Mouse (Mus musculus) midbrain, embryonic 14.5 days (tissue): ENCODE measurements around the gene Eif6. TPM values are rescaled to one million over a fixed set of nuclear protein-coding genes. Genes with fewer than 3 reads are reported as not detected.
A peak's percentile ranks its signal among the peaks of the same experiment; 100 is the strongest.

ENCODE experiments used
- ATAC-seq: fragments of 200-750 bp; cut with Nextera tagmentation; 2 replicates; pipeline ENCODE4 v1.8.0; 2017; ENCODE audit warnings: moderate number of reproducible peaks, moderate library complexity; ENCODE audit not compliant: low FRiP score, low TSS enrichment
- DNase-seq: peaks from one replicate; pipeline ENCODE4 v3.0.0-alpha.2; 2015
- H3K27ac ChIP-seq: fragments of 300-500 bp; sonication (generic); replicated peaks from 2 replicates; pipeline ENCODE4 v1.5.1; 2014; ENCODE audit warnings: mild to moderate bottlenecking, low read depth, low read length, moderate library complexity
- H3K27me3 ChIP-seq: fragments of 300-500 bp; sonication (generic); 2 replicates; pipeline ENCODE4 v1.6.1; 2014; ENCODE audit warnings: low read length, control low read depth, mixed read lengths; ENCODE audit not compliant: control insufficient read depth, insufficient read depth
- H3K36me3 ChIP-seq: fragments of 300-500 bp; sonication (generic); 2 replicates; pipeline ENCODE4 v1.6.1; 2014; ENCODE audit warnings: low read length, control low read depth; ENCODE audit not compliant: control insufficient read depth, insufficient read depth
- H3K4me1 ChIP-seq: fragments of 300-500 bp; sonication (generic); 2 replicates; pipeline ENCODE4 v1.6.1; 2014; ENCODE audit warnings: mild to moderate bottlenecking, antibody characterized with exemption, low read length, control low read depth; ENCODE audit not compliant: control insufficient read depth, insufficient read depth
- H3K4me2 ChIP-seq: fragments of 300-500 bp; sonication (generic); 2 replicates; pipeline ENCODE4 v1.6.1; 2014; ENCODE audit warnings: mild to moderate bottlenecking, low read length, moderate library complexity
- H3K4me3 ChIP-seq: fragments of 300-500 bp; sonication (generic); replicated peaks from 2 replicates; pipeline ENCODE4 v1.5.1; 2014; ENCODE audit warnings: low read depth, low read length
- H3K9ac ChIP-seq: fragments of 300-500 bp; sonication (generic); replicated peaks from 2 replicates; pipeline ENCODE4 v1.6.1; 2014; ENCODE audit warnings: mild to moderate bottlenecking, low read length, moderate library complexity
- H3K9me3 ChIP-seq: fragments of 300-500 bp; sonication (generic); 2 replicates; pipeline ENCODE4 v1.6.1; 2016; ENCODE audit warnings: low read length, control low read depth, mixed read lengths; ENCODE audit not compliant: control insufficient read depth
- WGBS: fragments of 180-500 bp; shearing (Covaris S2); extraction: QIAGEN DNeasy Blood & Tissue Kit; methylation state at CpG from one replicate; pipeline ENCODE4 v1.1.7; 2014; 5-methylcytosine and 5-hydroxymethylcytosine counted together
- polyA plus RNA-seq: library from polyadenylated mRNA; unstranded; fragments of >200 nt; fragmentation: Nextera tagmentation; extraction: Ambion mirVana; gene quantifications from 2 replicates; pipeline ENCODE4 v1.2.1, GENCODE M21; 2014

The Eif6 gene
- polyA plus RNA-seq, 1 experiment from 2014 or later, result 134 TPM

DNA sequence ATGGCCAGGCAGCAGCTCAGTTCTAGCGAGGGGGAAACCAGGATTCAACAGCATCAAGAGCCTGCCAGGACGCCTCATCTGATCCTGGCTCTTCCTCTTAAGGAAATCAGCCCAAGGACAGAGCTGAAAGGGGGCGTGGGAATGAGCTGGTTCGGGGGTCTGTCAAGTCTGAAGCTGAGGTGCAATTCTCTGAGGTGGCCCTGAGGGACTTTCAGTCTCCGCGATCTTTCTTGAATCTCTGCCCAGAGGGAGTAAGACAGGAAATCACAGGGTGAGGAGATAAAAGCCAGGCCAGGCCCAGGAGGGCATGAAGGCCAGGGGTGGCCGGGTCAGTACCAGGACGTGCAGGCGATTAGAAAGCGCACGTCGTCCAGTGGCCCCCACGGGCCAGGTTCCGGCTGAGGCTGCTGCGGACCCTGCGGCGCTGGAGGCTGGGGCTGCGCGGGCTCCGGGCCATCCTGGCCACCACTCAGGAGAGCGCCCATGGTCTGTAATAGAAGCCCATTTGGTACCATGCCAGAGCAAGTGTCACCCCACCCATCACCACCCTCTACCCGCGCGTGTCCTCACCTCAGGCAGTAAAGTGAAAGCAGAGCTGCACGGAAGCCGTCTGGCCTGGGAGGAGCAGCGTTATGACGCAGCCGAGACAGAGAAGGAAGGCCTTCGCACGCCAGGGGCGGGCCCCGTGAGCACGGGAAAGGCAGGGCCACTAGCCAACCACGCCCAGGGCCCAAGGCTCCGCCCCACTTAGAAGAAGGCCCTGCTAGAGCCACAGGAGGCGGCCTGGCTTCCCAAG, 7.9 kb downstream of the Eif6 start:
- peak overlapping the region; percentile 78 for H3K9ac ChIP-seq
- no peaks in the 10 kb centered on the region for H3K9me3 ChIP-seq
- H3K27ac ChIP-seq, result peak overlapping the region; percentile 83
- peaks cover 59% of the 10 kb centered on the region for H3K36me3 ChIP-seq
- 3% methylated on average over 36 of the region's 37 CpGs for WGBS
- ATAC-seq (peak; percentile 90), DNase-seq (peak; percentile 91)
- H3K4me1 ChIP-seq, result peaks cover 17% of the 10 kb centered on the region
- H3K27me3 ChIP-seq, result no peaks in the 10 kb centered on the region
- H3K4me2 ChIP-seq, result peak overlapping the region; percentile 84
- H3K4me3 ChIP-seq, result peak overlapping the region; percentile 48

DNA sequence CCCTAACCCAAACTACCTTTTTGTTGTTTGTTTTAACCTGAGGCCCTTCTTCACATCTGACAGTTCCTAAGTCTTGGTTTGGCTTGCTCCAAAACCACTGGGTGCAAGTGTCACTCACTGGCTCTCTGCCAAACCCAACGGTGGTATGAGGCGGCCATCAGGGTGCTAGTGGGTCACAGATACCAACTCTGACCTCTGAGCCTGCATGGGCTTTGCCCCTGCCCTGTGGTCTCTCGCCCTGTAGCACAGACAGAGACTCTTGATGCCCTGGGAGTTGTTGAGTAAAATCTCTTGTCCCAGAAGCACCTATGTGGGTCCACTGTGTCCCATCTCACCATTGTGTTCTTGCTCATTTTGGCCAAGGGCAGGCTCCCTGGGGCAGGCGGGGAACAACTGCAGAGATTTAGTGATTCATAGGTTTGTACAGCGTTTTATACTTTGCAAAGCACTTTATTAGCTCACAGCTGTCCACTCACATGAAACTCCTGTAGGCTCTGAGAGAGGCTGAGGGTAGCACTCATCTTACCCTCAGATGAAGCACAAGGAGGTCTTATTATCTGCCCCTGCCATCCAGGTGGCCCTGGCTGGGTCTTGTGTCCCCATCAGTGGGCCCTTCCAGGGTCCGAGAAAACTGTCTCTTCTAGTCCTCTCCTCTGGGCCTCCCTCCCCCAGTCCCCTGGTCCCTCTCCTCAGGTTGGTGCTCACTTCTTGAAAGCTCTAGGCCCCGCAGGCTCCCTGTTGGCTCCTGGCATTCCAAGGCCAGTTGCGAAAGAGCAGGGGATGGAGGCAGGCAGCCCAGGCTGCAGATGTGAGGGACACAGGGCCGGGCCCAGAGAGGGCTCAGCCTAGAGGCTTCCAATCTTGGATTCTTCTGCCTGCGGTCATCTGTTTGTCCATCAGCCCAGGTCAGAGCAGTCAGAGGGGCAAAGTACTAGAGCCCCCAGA, 9.2 kb downstream of the Eif6 start:
- Histone ChIP-seq H3K4me2 (peak overlapping the region; percentile 84), H3K27ac (no peak overlapping the region), H3K4me3 (no peak overlapping the region), H3K4me1 (peaks cover 17% of the 10 kb centered on the region), H3K9me3 (no peaks in the 10 kb centered on the region), H3K9ac (peak overlapping the region; percentile 78; the same call in 1 of the 2 replicates), H3K27me3 (no peaks in the 10 kb centered on the region), H3K36me3 (peaks cover 49% of the 10 kb centered on the region)
- ATAC-seq, result no peak
- WGBS, result 86% methylated on average over 10 of the region's 10 CpGs
- DNase-seq, result no peak

DNA sequence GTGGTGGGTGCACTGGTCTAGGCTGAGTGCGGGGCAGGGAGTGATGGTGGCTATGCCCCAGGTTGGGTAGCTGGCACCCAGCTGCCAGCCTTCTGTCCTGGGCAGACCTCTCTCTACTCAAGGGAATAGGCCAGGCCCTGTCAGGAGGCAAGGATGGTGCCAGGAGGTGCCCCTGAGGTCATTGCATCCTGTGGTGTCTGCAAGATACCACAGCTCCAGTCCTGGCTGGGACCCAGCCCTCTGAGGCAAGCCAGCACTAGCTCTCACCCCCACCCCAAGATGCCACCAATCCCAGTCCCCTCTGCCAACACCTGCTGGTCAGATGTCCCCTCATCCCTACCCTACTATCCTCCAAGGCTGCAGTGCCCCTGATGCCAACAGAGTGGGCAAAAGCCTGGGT, 10.5 kb downstream of the Eif6 start:
- no peak for DNase-seq
- WGBS, result 100% methylated on average over 1 of the region's 1 CpGs
- H3K4me3 ChIP-seq, result no peak overlapping the region

DNA sequence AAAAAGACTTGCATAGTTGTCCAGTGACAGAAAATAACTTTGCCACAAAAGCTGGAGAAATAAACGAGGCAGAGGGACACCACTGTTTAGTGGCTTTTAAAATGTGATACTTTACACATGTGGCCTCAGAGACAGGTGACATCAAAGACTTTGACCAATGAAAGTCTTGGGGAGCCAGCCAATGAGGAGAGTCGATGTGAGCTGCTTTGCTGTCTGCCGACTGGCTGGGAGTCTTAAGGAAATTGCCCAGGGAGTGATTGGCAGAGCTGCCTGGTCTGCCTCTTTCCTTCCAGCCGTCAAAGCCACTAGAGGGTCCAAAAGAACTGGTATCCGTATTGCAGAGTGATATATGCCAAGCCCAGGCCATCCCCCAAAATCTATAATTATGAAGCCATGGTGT, 11.9 kb downstream of the Eif6 start:
- WGBS, result 31% methylated on average over 5 of the region's 5 CpGs

More for the DNA sequence above, 10.5 kb downstream of the Eif6 start:
- Histone ChIP-seq H3K27me3 (no peaks in the 10 kb centered on the region), H3K36me3 (peaks cover 42% of the 10 kb centered on the region), H3K4me2 (no peak overlapping the region), H3K9me3 (no peaks in the 10 kb centered on the region), H3K4me1 (peaks cover 17% of the 10 kb centered on the region), H3K9ac (no peak overlapping the region), H3K27ac (no peak overlapping the region)
- no peak for ATAC-seq

DNA sequence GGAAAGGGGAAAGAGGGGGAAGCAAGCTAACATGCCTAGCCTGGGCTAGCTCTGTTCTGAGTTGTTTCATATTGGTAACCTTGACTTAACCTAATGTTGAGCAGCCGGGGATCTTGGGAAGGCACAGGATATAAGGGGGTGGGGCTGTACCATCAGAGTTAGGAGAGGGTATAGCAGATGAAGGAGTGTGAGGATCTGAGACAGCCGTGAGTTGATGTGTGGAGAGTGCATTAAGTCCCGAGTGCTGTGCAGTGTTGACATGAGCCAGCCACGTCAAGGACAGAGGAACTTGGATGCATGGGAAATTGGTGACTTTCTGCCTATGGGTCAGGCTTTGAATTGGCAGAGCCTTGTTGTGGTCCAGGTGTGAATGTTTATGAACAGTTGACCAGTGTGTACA, 14.1 kb downstream of the Eif6 start:
- 88% methylated on average over 4 of the region's 4 CpGs for WGBS
- no peak for ATAC-seq

More for the DNA sequence above, 11.9 kb downstream of the Eif6 start:
- H3K27ac ChIP-seq, result no peak overlapping the region
- DNase-seq, result no peak
- no peaks in the 10 kb centered on the region for H3K27me3 ChIP-seq
- H3K4me3 ChIP-seq, result no peak overlapping the region
- H3K9ac ChIP-seq, result no peak overlapping the region
- H3K9me3 ChIP-seq, result no peaks in the 10 kb centered on the region
- no peak for ATAC-seq
- peaks cover 17% of the 10 kb centered on the region for H3K4me1 ChIP-seq
- no peak overlapping the region for H3K4me2 ChIP-seq
- H3K36me3 ChIP-seq, result peaks cover 39% of the 10 kb centered on the region

DNA sequence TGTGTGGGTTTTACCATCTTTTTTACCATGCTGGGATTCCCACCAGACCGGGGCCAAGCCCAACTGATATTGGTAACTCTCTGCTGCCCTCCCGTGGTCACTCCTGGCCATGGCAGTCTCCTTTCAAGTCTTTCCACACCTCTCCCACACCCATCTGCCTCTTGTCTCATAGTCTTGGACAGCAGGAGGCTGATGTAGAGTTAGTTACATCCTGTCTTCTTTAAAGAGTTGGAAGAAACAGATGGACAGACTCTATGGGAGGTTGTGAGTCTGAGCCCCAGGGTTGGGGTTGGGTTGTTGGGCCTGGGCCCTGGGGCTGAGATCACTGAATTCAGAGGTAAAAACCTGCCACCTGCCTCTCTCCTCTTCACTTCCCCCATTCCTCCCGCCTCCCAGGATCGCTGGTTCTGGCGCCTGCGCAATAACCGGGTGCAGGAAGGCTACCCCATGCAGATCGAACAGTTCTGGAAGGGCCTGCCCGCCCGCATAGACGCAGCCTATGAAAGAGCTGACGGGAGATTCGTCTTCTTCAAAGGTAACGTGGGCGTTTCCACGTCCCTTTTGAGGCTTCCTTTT, 14.8 kb downstream of the Eif6 start:
- peak; percentile 82 for DNase-seq
- 46% methylated on average over 16 of the region's 16 CpGs for WGBS
- Histone ChIP-seq H3K4me1 (no peaks in the 10 kb centered on the region), H3K9ac (no peak overlapping the region), H3K27ac (no peak overlapping the region), H3K4me3 (no peak overlapping the region), H3K4me2 (no peak overlapping the region), H3K9me3 (no peaks in the 10 kb centered on the region), H3K27me3 (no peaks in the 10 kb centered on the region), H3K36me3 (peaks cover 41% of the 10 kb centered on the region)
- no peak for ATAC-seq

More for the DNA sequence above, 14.1 kb downstream of the Eif6 start:
- H3K9ac ChIP-seq, result no peak overlapping the region
- H3K27ac ChIP-seq, result no peak overlapping the region
- peaks cover 41% of the 10 kb centered on the region for H3K36me3 ChIP-seq
- no peak overlapping the region for H3K4me3 ChIP-seq
- no peaks in the 10 kb centered on the region for H3K27me3 ChIP-seq
- 0 out of 2 replicates have a peak, but pooled peaks cover 1% of the 10 kb centered on the region for H3K4me1 ChIP-seq
- DNase-seq, result no peak
- H3K4me2 ChIP-seq, result no peak overlapping the region
- no peaks in the 10 kb centered on the region for H3K9me3 ChIP-seq

DNA sequence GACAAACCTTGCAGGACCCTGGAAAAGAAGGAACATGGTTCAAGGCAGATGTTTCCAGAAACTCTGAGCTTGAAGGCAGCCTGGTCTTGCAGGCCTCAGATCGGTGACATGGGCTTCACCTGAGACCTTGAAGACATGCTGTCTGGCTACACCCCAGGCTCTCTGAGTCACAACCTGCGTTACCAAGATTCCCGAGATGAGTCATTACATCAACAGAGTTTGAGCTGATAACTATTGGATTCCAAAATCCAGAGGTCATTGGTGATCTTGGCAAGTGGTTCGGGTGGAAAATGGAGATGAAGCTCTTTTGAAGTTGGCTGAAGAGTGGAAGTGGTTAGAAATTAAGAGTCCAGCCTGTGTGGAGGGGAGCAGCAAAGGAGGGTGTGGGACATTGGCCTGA, 17.1 kb downstream of the Eif6 start:
- Histone ChIP-seq H3K9me3 (no peaks in the 10 kb centered on the region), H3K9ac (no peak overlapping the region), H3K4me3 (no peak overlapping the region), H3K27ac (no peak overlapping the region), H3K27me3 (no peaks in the 10 kb centered on the region), H3K36me3 (peaks cover 28% of the 10 kb centered on the region), H3K4me2 (no peak overlapping the region), H3K4me1 (no peaks in the 10 kb centered on the region)
- DNase-seq, result no peak
- WGBS, result 85% methylated on average over 4 of the region's 4 CpGs
- no peak for ATAC-seq

DNA sequence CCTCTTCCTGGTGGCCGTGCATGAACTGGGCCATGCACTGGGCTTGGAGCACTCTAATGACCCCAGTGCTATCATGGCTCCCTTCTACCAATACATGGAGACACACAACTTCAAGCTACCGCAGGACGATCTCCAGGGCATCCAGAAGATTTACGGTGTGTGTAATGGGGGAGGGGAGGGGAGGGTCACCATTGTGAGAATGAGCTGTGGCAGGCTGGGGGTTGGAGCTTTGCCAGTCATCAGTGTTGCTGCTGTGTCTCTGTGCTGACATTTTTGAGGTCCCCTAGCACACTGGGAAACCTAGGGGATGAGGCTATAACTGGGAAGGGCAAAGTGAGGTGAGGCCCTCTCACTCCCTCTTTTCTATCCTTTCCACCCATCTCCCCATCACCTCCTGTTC, 19.3 kb downstream of the Eif6 start:
- Histone ChIP-seq H3K36me3 (peaks cover 24% of the 10 kb centered on the region), H3K9me3 (no peaks in the 10 kb centered on the region), H3K27ac (no peak overlapping the region), H3K4me2 (no peak overlapping the region), H3K27me3 (no peaks in the 10 kb centered on the region), H3K4me1 (no peaks in the 10 kb centered on the region), H3K9ac (no peak overlapping the region), H3K4me3 (no peak overlapping the region)
- ATAC-seq (no peak), DNase-seq (no peak)
- WGBS, result 75% methylated on average over 4 of the region's 4 CpGs
